Mouse (Mus musculus) liver, adult 2 months (tissue): ENCODE results near the gene Cpox. TPM values are rescaled to one million over a fixed set of nuclear protein-coding genes. Genes with fewer than 3 reads are reported as not detected.

ENCODE experiments used
- DNase-seq: peaks from one replicate; pipeline ENCODE4 v3.0.0-alpha.2; 2011; ENCODE audit warnings: low read depth, low spot score; ENCODE audit errors: extremely low read depth
- H3K27ac ChIP-seq: fragments of 200-500 bp; replicated peaks from 2 replicates; pipeline ENCODE4 v1.5.1; 2012; ENCODE audit warnings: low read depth, mild to moderate bottlenecking, control low read depth, inconsistent platforms, low read length; ENCODE audit not compliant: insufficient read depth
- H3K27me3 ChIP-seq: fragments of 200-500 bp; 2 replicates; pipeline ENCODE4 v1.6.1; 2012; ENCODE audit warnings: mild to moderate bottlenecking, moderate library complexity, low read length, inconsistent platforms; ENCODE audit not compliant: control insufficient read depth, insufficient read depth
- H3K36me3 ChIP-seq: fragments of 200-500 bp; 2 replicates; pipeline ENCODE4 v1.6.1; 2012; ENCODE audit warnings: low read length, inconsistent platforms; ENCODE audit not compliant: control insufficient read depth, insufficient read depth
- H3K4me1 ChIP-seq: fragments of 200-500 bp; 2 replicates; pipeline ENCODE4 v1.6.1; 2011; ENCODE audit warnings: low read length; ENCODE audit not compliant: control insufficient read depth, insufficient read depth
- H3K4me3 ChIP-seq: fragments of 200-500 bp; 2 replicates; pipeline ENCODE4 v1.5.1; 2011; ENCODE audit warnings: low read depth, mild to moderate bottlenecking, control low read depth, low read length, moderate library complexity; ENCODE audit not compliant: insufficient read depth
- H3K79me2 ChIP-seq: fragments of 200-500 bp; 2 replicates; pipeline ENCODE4 v1.6.1; 2012; ENCODE audit warnings: inconsistent platforms, mild to moderate bottlenecking, low read length, moderate library complexity; ENCODE audit not compliant: control insufficient read depth, insufficient read depth
- H3K9ac ChIP-seq: fragments of 200-500 bp; 2 replicates; pipeline ENCODE4 v1.6.1; 2012; ENCODE audit warnings: low read depth, mild to moderate bottlenecking, control low read depth, inconsistent platforms, low read length
- CTCF ChIP-seq: fragments of 200-500 bp; IDR thresholded peaks from 2 replicates; pipeline ENCODE4 v1.5.1; 2011; ENCODE audit warnings: low read depth, low read length, control low read depth
- POLR2A ChIP-seq: fragments of 200-500 bp; IDR thresholded peaks from 2 replicates; pipeline ENCODE4 v1.6.1; 2011; ENCODE audit warnings: low read length, control low read depth; ENCODE audit not compliant: insufficient read depth; ENCODE audit errors: extremely low read depth
- WGBS: fragments of 180-500 bp; shearing (Covaris S2); methylation state at CpG from one replicate; pipeline ENCODE4 v1.1.7; 2018; 5-methylcytosine and 5-hydroxymethylcytosine counted together
- polyA plus RNA-seq: library from polyadenylated mRNA; depleted of rRNA; stranded (reverse); fragments of >200 nt; gene quantifications from 2 replicates; pipeline ENCODE4 v1.2.3, GENCODE M21; 2012
- total RNA-seq: library from RNA; depleted of rRNA; stranded (reverse); fragments of >200 nt; gene quantifications from 2 replicates; pipeline ENCODE4 v1.2.3, GENCODE M21; 2014

Cpox gene
- total and polyA plus RNA-seq, 2 experiments, result 68.1 to 75.2 TPM

GRCm38 (mm10) chr16:58676633-58677032 is 6.5 kb downstream of the Cpox start:
- WGBS, result 86% methylated on average over 3 of the region's 3 CpGs
- DNase-seq, result no peak
- peaks cover 5% of the 10 kb centered on the region for H3K4me1 ChIP-seq
- H3K9ac ChIP-seq, result no peak overlapping the region
- H3K36me3 ChIP-seq, result peaks cover 63% of the 10 kb centered on the region
- peaks cover 2% of the 10 kb centered on the region; the same call in 1 of the 2 replicates for H3K79me2 ChIP-seq
- H3K27ac ChIP-seq, result no peak overlapping the region
- H3K4me3 ChIP-seq, result no peak overlapping the region
- no peak for TF ChIP-seq POLR2A
- no peak for TF ChIP-seq CTCF
- H3K27me3 ChIP-seq, result no peaks in the 10 kb centered on the region

- no peaks in the 10 kb centered on the region for H3K27me3 ChIP-seq
- no peak overlapping the region for H3K4me3 ChIP-seq
- H3K79me2 ChIP-seq, result no peaks in the 10 kb centered on the region; the same call in 1 of the 2 replicates
- H3K36me3 ChIP-seq, result peaks cover 63% of the 10 kb centered on the region
- WGBS, result 81% methylated on average over 5 of the region's 5 CpGs
- no peaks in the 10 kb centered on the region; the same call in 1 of the 2 replicates for H3K4me1 ChIP-seq
- H3K9ac ChIP-seq, result no peak overlapping the region
- H3K27ac ChIP-seq, result no peak overlapping the region
- TF ChIP-seq POLR2A (no peak), CTCF (no peak)
- DNase-seq, result no peak
Observed at GRCm38 (mm10) chr16:58677491-58677890, 7.4 kb downstream of the Cpox start.

- Histone ChIP-seq H3K4me1 (no peaks in the 10 kb centered on the region; the same call in 1 of the 2 replicates), H3K9ac (no peak overlapping the region), H3K27me3 (no peaks in the 10 kb centered on the region), H3K4me3 (no peak overlapping the region), H3K79me2 (no peaks in the 10 kb centered on the region; the same call in 1 of the 2 replicates), H3K36me3 (peaks cover 56% of the 10 kb centered on the region), H3K27ac (no peak overlapping the region)
- WGBS, result 60% methylated on average over 7 of the region's 7 CpGs
- TF ChIP-seq POLR2A (no peak), CTCF (0 out of 2 replicates have a peak, but pooled peaks have one; percentile 28)
- DNase-seq, result no peak
Observed at GRCm38 (mm10) chr16:58678660-58679059, 8.6 kb downstream of the Cpox start.

GRCm38 (mm10) chr16:58682046-58682445 is 12.0 kb downstream of the Cpox start:
- DNase-seq, result no peak
- no peaks in the 10 kb centered on the region for H3K79me2 ChIP-seq
- H3K9ac ChIP-seq, result no peak overlapping the region
- 89% methylated on average over 6 of the region's 6 CpGs for WGBS
- H3K36me3 ChIP-seq, result peaks cover 28% of the 10 kb centered on the region
- no peak for TF ChIP-seq CTCF
- H3K4me3 ChIP-seq, result no peak overlapping the region
- H3K27me3 ChIP-seq, result no peaks in the 10 kb centered on the region
- no peaks in the 10 kb centered on the region; the same call in 1 of the 2 replicates for H3K4me1 ChIP-seq
- H3K27ac ChIP-seq, result no peak overlapping the region

- DNase-seq, result no peak
- 65% methylated on average over 7 of the region's 7 CpGs for WGBS
- Histone ChIP-seq H3K4me3 (no peak overlapping the region), H3K27me3 (no peaks in the 10 kb centered on the region), H3K9ac (no peak overlapping the region), H3K27ac (no peak overlapping the region), H3K4me1 (no peaks in the 10 kb centered on the region), H3K36me3 (peaks cover 20% of the 10 kb centered on the region), H3K79me2 (no peaks in the 10 kb centered on the region)
- TF ChIP-seq POLR2A, result no peak
- no peak for TF ChIP-seq CTCF
Observed at GRCm38 (mm10) chr16:58682870-58683269, 12.8 kb downstream of the Cpox start.

GRCm38 (mm10) chr16:58683911-58684310 is 13.8 kb downstream of the Cpox start:
- WGBS, result 91% methylated on average over 4 of the region's 4 CpGs
- no peak for TF ChIP-seq POLR2A
- TF ChIP-seq CTCF, result no peak
- H3K79me2 ChIP-seq, result no peaks in the 10 kb centered on the region
- no peaks in the 10 kb centered on the region for H3K4me1 ChIP-seq
- peaks cover 14% of the 10 kb centered on the region for H3K36me3 ChIP-seq
- no peaks in the 10 kb centered on the region for H3K27me3 ChIP-seq
- no peak overlapping the region for H3K9ac ChIP-seq
- no peak for DNase-seq
- no peak overlapping the region for H3K27ac ChIP-seq
- no peak overlapping the region for H3K4me3 ChIP-seq
